7 mouse cellular contexts compared by ENCODE assay signal in the genomic region with DNA sequence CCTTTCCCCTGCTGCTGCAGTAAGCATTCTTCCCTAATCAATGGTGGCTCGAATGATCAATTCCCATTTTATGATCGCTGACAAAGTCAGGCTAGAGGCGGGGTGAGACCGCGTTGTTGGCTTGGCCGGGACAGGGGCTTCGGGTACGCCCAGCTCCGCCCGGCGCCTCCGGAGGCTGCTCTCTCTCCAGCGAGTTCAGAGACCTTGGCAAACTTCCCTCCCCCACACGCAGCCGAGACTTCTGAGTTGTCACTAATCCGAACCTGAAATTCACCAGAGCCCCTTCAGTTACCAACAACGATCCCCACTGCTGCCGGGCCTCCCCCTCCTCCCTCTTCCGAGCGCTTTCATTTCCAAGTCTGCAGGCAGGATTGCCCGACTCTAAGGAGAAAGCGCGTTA. TPM values are rescaled to one million over a fixed set of nuclear protein-coding genes. Genes with fewer than 3 reads are reported as not detected.
DNase-seq lines count a peak whose midpoint lies in the region; ATAC-seq and TF ChIP-seq lines count a peak whose summit lies in the region.

No protein-coding gene starts in this region.

- H3K9me3 ChIP-seq in forebrain, embryonic 15.5 days = no peaks in the 10 kb centered on the region
- no peaks in the 10 kb centered on the region for H3K9me3 ChIP-seq in intestine, embryonic 15.5 days
- H3K9me3 ChIP-seq in liver, embryonic 16.5 days (replicated peaks; ENCODE audit: control insufficient read depth, low read length) = no peaks in the 10 kb centered on the region

- peak; percentile 60 for DNase-seq in R1 (ENCODE audit: low read depth, low spot score)
- DNase-seq in adrenal gland, postnatal 14 days = peak; percentile 91
- no peak for DNase-seq in thymus, adult 18-20 months

- peak overlapping the region; percentile 78 for H3K4me2 ChIP-seq in forebrain, embryonic 15.5 days (replicated peaks)
- H3K4me2 ChIP-seq in intestine, embryonic 15.5 days (replicated peaks) = peak overlapping the region; percentile 72
- peak overlapping the region; percentile 58 for H3K4me2 ChIP-seq in liver, embryonic 16.5 days (ENCODE audit: low read depth, low read length)

- no peaks in the 10 kb centered on the region for H3K27me3 ChIP-seq in forebrain, embryonic 15.5 days
- peaks cover 8% of the 10 kb centered on the region for H3K27me3 ChIP-seq in intestine, embryonic 15.5 days (replicated peaks)
- H3K27me3 ChIP-seq in liver, embryonic 16.5 days (ENCODE audit: control insufficient read depth, insufficient read depth, low read depth, low read length) = peaks cover 37% of the 10 kb centered on the region

- no peak for TF ChIP-seq CTCF in olfactory bulb, adult 2 months (IDR thresholded peaks at IDR 0.05; ENCODE audit: insufficient read depth, low read depth, low read length)

- H3K4me3 ChIP-seq in forebrain, embryonic 15.5 days = peak overlapping the region; percentile 79
- H3K4me3 ChIP-seq in intestine, embryonic 15.5 days (replicated peaks) = peak overlapping the region; percentile 40
- H3K4me3 ChIP-seq in liver, embryonic 16.5 days (ENCODE audit: low read depth, low read length) = peak overlapping the region; percentile 36
- peak overlapping the region; percentile 54 for H3K4me3 ChIP-seq in olfactory bulb, adult 2 months (ENCODE audit: insufficient read depth, low read depth, low read length)

- H3K27ac ChIP-seq in forebrain, embryonic 15.5 days (replicated peaks) = peak overlapping the region; percentile 99
- peak overlapping the region; percentile 70 for H3K27ac ChIP-seq in intestine, embryonic 15.5 days
- no peak overlapping the region for H3K27ac ChIP-seq in liver, embryonic 16.5 days (ENCODE audit: low read length)
- H3K27ac ChIP-seq in olfactory bulb, adult 2 months (ENCODE audit: insufficient read depth, low read depth, low read length) = peak overlapping the region; percentile 99

- H3K9ac ChIP-seq in forebrain, embryonic 15.5 days (replicated peaks) = peak overlapping the region; percentile 59
- H3K9ac ChIP-seq in intestine, embryonic 15.5 days = peak overlapping the region; percentile 42
- H3K9ac ChIP-seq in liver, embryonic 16.5 days (ENCODE audit: low read depth, low read length) = no peak overlapping the region

- TF ChIP-seq POLR2A in olfactory bulb, adult 2 months (IDR thresholded peaks at IDR 0.05; ENCODE audit: insufficient read depth, low read depth, low read length) = peak; percentile 22; the same call in 1 of the 2 replicates

- H3K4me1 ChIP-seq in forebrain, embryonic 15.5 days = peaks cover 33% of the 10 kb centered on the region
- 0 out of 2 replicates have a peak, but pooled peaks cover 5% of the 10 kb centered on the region for H3K4me1 ChIP-seq in intestine, embryonic 15.5 days (replicated peaks)
- H3K4me1 ChIP-seq in liver, embryonic 16.5 days (ENCODE audit: control insufficient read depth, low read depth, low read length) = no peaks in the 10 kb centered on the region
- peaks cover 3% of the 10 kb centered on the region; the same call in 1 of the 2 replicates for H3K4me1 ChIP-seq in olfactory bulb, adult 2 months (ENCODE audit: control insufficient read depth, insufficient read depth, low read length)

- H3K36me3 ChIP-seq in forebrain, embryonic 15.5 days = no peaks in the 10 kb centered on the region
- no peaks in the 10 kb centered on the region for H3K36me3 ChIP-seq in intestine, embryonic 15.5 days
- no peaks in the 10 kb centered on the region for H3K36me3 ChIP-seq in liver, embryonic 16.5 days (ENCODE audit: control insufficient read depth, insufficient read depth)

- ATAC-seq in forebrain, embryonic 15.5 days (replicated peaks) = peak; percentile 68
- ATAC-seq in intestine, embryonic 15.5 days = peak; percentile 81
- ATAC-seq in liver, embryonic 16.5 days (ENCODE audit: low read depth) = no peak

- WGBS in forebrain, embryonic 15.5 days = under 1% methylated on average over 23 of the region's 23 CpGs
- under 1% methylated on average over 23 of the region's 23 CpGs for WGBS in intestine, embryonic 15.5 days
- WGBS in liver, embryonic 16.5 days (ENCODE audit: insufficient replicate concordance) = 1% methylated on average over 23 of the region's 23 CpGs
- WGBS in olfactory bulb, adult 2 months = under 1% methylated on average over 23 of the region's 23 CpGs

RNA-seq across cellular contexts. Expression of a gene that starts 10.3 kb away (rescaled TPM):
- total RNA-seq in adrenal gland, postnatal 14 days (2021) = 150 and 159 TPM in 2 replicates
- 155 and 167 TPM in 2 replicates for polyA plus RNA-seq in forebrain, embryonic 15.5 days (2015; fragmentation: Nextera tagmentation; extraction: Ambion mirVana)
- 39.9 and 41.5 TPM in 2 replicates for polyA plus RNA-seq in intestine, embryonic 15.5 days (2015; fragmentation: Nextera tagmentation; extraction: Ambion mirVana)
- 1.1 and 1.6 TPM in 2 replicates for polyA plus RNA-seq in liver, embryonic 16.5 days (2015; fragmentation: Nextera tagmentation; extraction: Ambion mirVana)
- 180 and 356 TPM in 2 replicates for polyA plus RNA-seq in olfactory bulb, adult 2 months (2012; ENCODE audit: insufficient read depth, insufficient read length, low replicate concordance, missing spikeins)

Comparison
In these comparisons a context has a peak if more than half of its experiments do, and no peak if none do; other contexts are left out.
1. DNase-seq: peak in R1 (single experiment) and adrenal gland, postnatal 14 days (single experiment); none in thymus, adult 18-20 months (0 of 2).
2. RNA of a gene that starts 10.3 kb away (polyA plus RNA-seq): 180 to 356 TPM in olfactory bulb, adult 2 months, 155 to 167 TPM in forebrain, embryonic 15.5 days and 39.9 to 41.5 TPM in intestine, embryonic 15.5 days; 1.1 to 1.6 TPM in liver, embryonic 16.5 days; every median in the first group is over 10 times any median in the second.
3. Peak in every context shown above with its lines, with median percentiles within 50 percentile points of each other: H3K4me2 ChIP-seq and H3K4me3 ChIP-seq.